Mouse (Mus musculus) heart, embryonic 13.5 days (tissue): ENCODE data around the gene Ogn. TPM values are rescaled to one million over a fixed set of nuclear protein-coding genes. Genes with fewer than 3 reads are reported as not detected.
"Not testable (repeated sequence)": the region's sequence is repeated elsewhere in the genome, so short reads cannot be mapped to it uniquely, and the experiment has no call there.

Source experiments
- ATAC-seq: fragments of 200-750 bp; cut with Nextera tagmentation; 2 replicates; pipeline ENCODE4 v1.8.0; 2017; ENCODE audit warnings: moderate TSS enrichment; ENCODE audit not compliant: insufficient number of reproducible peaks, low FRiP score, low TSS enrichment; ENCODE audit errors: extremely low read depth
- H3K27ac ChIP-seq: fragments of 300-500 bp; sonication (generic); replicated peaks from 2 replicates; pipeline ENCODE4 v1.5.1; 2015; ENCODE audit warnings: moderate library complexity, mild to moderate bottlenecking, inconsistent platforms
- H3K27me3 ChIP-seq: fragments of 300-500 bp; sonication (generic); replicated peaks from 2 replicates; pipeline ENCODE4 v1.6.1; 2015; ENCODE audit warnings: mild to moderate bottlenecking, inconsistent platforms
- H3K36me3 ChIP-seq: fragments of 300-500 bp; sonication (generic); 2 replicates; pipeline ENCODE4 v1.6.1; 2015; ENCODE audit warnings: mild to moderate bottlenecking, inconsistent platforms
- H3K4me1 ChIP-seq: fragments of 300-500 bp; sonication (generic); 2 replicates; pipeline ENCODE4 v1.6.1; 2015; ENCODE audit warnings: inconsistent platforms
- H3K4me2 ChIP-seq: fragments of 300-500 bp; sonication (generic); 2 replicates; pipeline ENCODE4 v1.6.1; 2015; ENCODE audit warnings: inconsistent platforms, mild to moderate bottlenecking, moderate library complexity
- H3K4me3 ChIP-seq: fragments of 300-500 bp; sonication (generic); 2 replicates; pipeline ENCODE4 v1.5.1; 2015; ENCODE audit warnings: moderate library complexity, mild to moderate bottlenecking, inconsistent platforms
- H3K9ac ChIP-seq: fragments of 300-500 bp; sonication (generic); 2 replicates; pipeline ENCODE4 v1.6.1; 2015; ENCODE audit warnings: inconsistent platforms, mild to moderate bottlenecking, moderate library complexity
- H3K9me3 ChIP-seq: fragments of 300-500 bp; sonication (generic); 2 replicates; pipeline ENCODE4 v1.6.1; 2016; ENCODE audit warnings: inconsistent platforms
- WGBS: fragments of 180-500 bp; shearing (Covaris S2); methylation state at CpG from one replicate; pipeline ENCODE4 v1.1.7; 2015; ENCODE audit warnings: mixed read lengths; 5-methylcytosine and 5-hydroxymethylcytosine counted together
- polyA plus RNA-seq: library from polyadenylated mRNA; unstranded; fragments of >200 nt; fragmentation: Nextera tagmentation; extraction: Ambion mirVana; gene quantifications from 2 replicates; pipeline ENCODE4 v1.2.1, GENCODE M21; 2015

The Ogn gene
- 21.3 and 24.9 TPM in 2 replicates for polyA plus RNA-seq

GRCm38 (mm10) chr13:49607714-49608113, at the start of gene Ogn:
Gene Ogn, plus strand, starts transcription at chr13:49608046.
- Histone ChIP-seq H3K27me3 (no peaks in the 10 kb centered on the region), H3K36me3 (no peaks in the 10 kb centered on the region), H3K4me2 (peak within 1 kb of the TSS; percentile 51), H3K4me1 (peaks cover 11% of the 10 kb centered on the region), H3K9me3 (no peaks in the 10 kb centered on the region), H3K4me3 (peak within 1 kb of the TSS; percentile 37), H3K27ac (peak within 1 kb of the TSS; percentile 63), H3K9ac (peak within 1 kb of the TSS; percentile 58)
- 33% methylated on average over 4 of the region's 4 CpGs for WGBS
- no peak for ATAC-seq

GRCm38 (mm10) chr13:49559185-49559584, 48.7 kb upstream of the Ogn start:
- H3K9me3 ChIP-seq, result no peaks in the 10 kb centered on the region
- H3K36me3 ChIP-seq, result no peaks in the 10 kb centered on the region
- ATAC-seq, result no peak
- H3K4me1 ChIP-seq, result no peaks in the 10 kb centered on the region
- no peak overlapping the region for H3K9ac ChIP-seq
- no peaks in the 10 kb centered on the region for H3K27me3 ChIP-seq
- H3K4me3 ChIP-seq, result no peak overlapping the region
- no peak overlapping the region for H3K27ac ChIP-seq
- H3K4me2 ChIP-seq, result no peak overlapping the region
- 41% methylated on average over 2 of the region's 2 CpGs for WGBS

GRCm38 (mm10) chr13:49560886-49561285, 47.0 kb upstream of the Ogn start:
- Histone ChIP-seq H3K4me3 (no peak overlapping the region), H3K27ac (no peak overlapping the region), H3K36me3 (no peaks in the 10 kb centered on the region), H3K9me3 (no peaks in the 10 kb centered on the region), H3K9ac (no peak overlapping the region), H3K4me2 (no peak overlapping the region), H3K27me3 (no peaks in the 10 kb centered on the region), H3K4me1 (no peaks in the 10 kb centered on the region)
- no peak for ATAC-seq
- WGBS, result 38% methylated on average over 2 of the region's 2 CpGs

- no peak overlapping the region for H3K9ac ChIP-seq
- H3K4me3 ChIP-seq, result no peak overlapping the region
- no peaks in the 10 kb centered on the region for H3K36me3 ChIP-seq
- WGBS, result 81% methylated on average over 1 of the region's 1 CpGs
- H3K9me3 ChIP-seq, result no peaks in the 10 kb centered on the region
- no peak overlapping the region for H3K4me2 ChIP-seq
- no peaks in the 10 kb centered on the region for H3K4me1 ChIP-seq
- ATAC-seq, result no peak
- no peak overlapping the region for H3K27ac ChIP-seq
- H3K27me3 ChIP-seq, result no peaks in the 10 kb centered on the region
Measured at GRCm38 (mm10) chr13:49564347-49564746, 43.5 kb upstream of the Ogn start.

GRCm38 (mm10) chr13:49570371-49570770, 37.5 kb upstream of the Ogn start:
- Histone ChIP-seq H3K4me2 (no peak overlapping the region), H3K9ac (no peak overlapping the region), H3K4me3 (no peak overlapping the region), H3K27ac (no peak overlapping the region), H3K36me3 (no peaks in the 10 kb centered on the region), H3K27me3 (no peaks in the 10 kb centered on the region), H3K4me1 (peaks cover 6% of the 10 kb centered on the region; the same call in 1 of the 2 replicates), H3K9me3 (no peaks in the 10 kb centered on the region)
- no peak for ATAC-seq
- 74% methylated on average over 3 of the region's 3 CpGs for WGBS

- H3K36me3 ChIP-seq, result no peaks in the 10 kb centered on the region
- H3K9me3 ChIP-seq, result no peaks in the 10 kb centered on the region
- ATAC-seq, result no peak
- 64% methylated on average over 2 of the region's 2 CpGs for WGBS
- H3K9ac ChIP-seq, result no peak overlapping the region
- no peak overlapping the region for H3K4me3 ChIP-seq
- no peak overlapping the region for H3K27ac ChIP-seq
- peaks cover 6% of the 10 kb centered on the region; the same call in 1 of the 2 replicates for H3K4me1 ChIP-seq
- H3K4me2 ChIP-seq, result no peak overlapping the region
- H3K27me3 ChIP-seq, result no peaks in the 10 kb centered on the region
Measured at GRCm38 (mm10) chr13:49571418-49571817, 36.4 kb upstream of the Ogn start.

- peaks cover 14% of the 10 kb centered on the region; the same call in 1 of the 2 replicates for H3K4me1 ChIP-seq
- ATAC-seq, result no peak
- no peaks in the 10 kb centered on the region for H3K27me3 ChIP-seq
- H3K4me2 ChIP-seq, result no peak within 1 kb of the TSS
- H3K9me3 ChIP-seq, result no peaks in the 10 kb centered on the region
- no peak within 1 kb of the TSS; the same call in 1 of the 2 replicates for H3K9ac ChIP-seq
- no peak within 1 kb of the TSS for H3K4me3 ChIP-seq
- no peaks in the 10 kb centered on the region for H3K36me3 ChIP-seq
- 57% methylated on average over 8 of the region's 8 CpGs for WGBS
- peak within 1 kb of the TSS; percentile 79 for H3K27ac ChIP-seq
Measured at GRCm38 (mm10) chr13:49581541-49582530, 26.0 kb upstream of the Ogn start, which contains the start of gene Omd. Gene Omd, plus strand, starts transcription at chr13:49582462.

GRCm38 (mm10) chr13:49583859-49584258, 24.0 kb upstream of the Ogn start:
- no peaks in the 10 kb centered on the region for H3K36me3 ChIP-seq
- no peak overlapping the region for H3K9ac ChIP-seq
- peaks cover 14% of the 10 kb centered on the region; the same call in 1 of the 2 replicates for H3K4me1 ChIP-seq
- H3K27me3 ChIP-seq, result no peaks in the 10 kb centered on the region
- H3K4me2 ChIP-seq, result no peak overlapping the region
- no peak for ATAC-seq
- no peaks in the 10 kb centered on the region for H3K9me3 ChIP-seq
- H3K4me3 ChIP-seq, result no peak overlapping the region
- H3K27ac ChIP-seq, result peak overlapping the region; percentile 13; the same call in 1 of the 2 replicates

- H3K4me3 ChIP-seq, result no peak overlapping the region
- H3K4me1 ChIP-seq, result peaks cover 14% of the 10 kb centered on the region; the same call in 1 of the 2 replicates
- 73% methylated on average over 8 of the region's 8 CpGs for WGBS
- no peaks in the 10 kb centered on the region for H3K9me3 ChIP-seq
- no peaks in the 10 kb centered on the region for H3K27me3 ChIP-seq
- peak overlapping the region; percentile 13; the same call in 1 of the 2 replicates for H3K27ac ChIP-seq
- no peaks in the 10 kb centered on the region for H3K36me3 ChIP-seq
- no peak overlapping the region for H3K9ac ChIP-seq
- no peak for ATAC-seq
- H3K4me2 ChIP-seq, result no peak overlapping the region
Measured at GRCm38 (mm10) chr13:49584307-49585005, 23.4 kb upstream of the Ogn start.

GRCm38 (mm10) chr13:49586062-49586461, 21.8 kb upstream of the Ogn start:
- Histone ChIP-seq H3K4me1 (0 out of 2 replicates have a peak, but pooled peaks cover 9% of the 10 kb centered on the region), H3K9ac (no peak overlapping the region), H3K4me2 (no peak overlapping the region), H3K27me3 (no peaks in the 10 kb centered on the region), H3K27ac (no peak overlapping the region), H3K9me3 (no peaks in the 10 kb centered on the region), H3K36me3 (no peaks in the 10 kb centered on the region), H3K4me3 (no peak overlapping the region)
- no peak for ATAC-seq
- WGBS, result 92% methylated on average over 6 of the region's 6 CpGs

- not testable (repeated sequence) for H3K27ac ChIP-seq, H3K4me3 ChIP-seq, H3K36me3 ChIP-seq, H3K9me3 ChIP-seq, H3K4me2 ChIP-seq, H3K4me1 ChIP-seq, ATAC-seq, H3K27me3 ChIP-seq, H3K9ac ChIP-seq
- 88% methylated on average over 2 of the region's 2 CpGs for WGBS
Measured at GRCm38 (mm10) chr13:49602541-49602940, 5.3 kb upstream of the Ogn start.
